Mouse (Mus musculus): Measurements from ENCODE around the gene Mymk. TPM values are rescaled to one million over a fixed set of nuclear protein-coding genes. Genes with fewer than 3 reads are reported as not detected.

Gene Mymk
- total RNA-seq (2023): not detected

GRCm38 (mm10) chr2:27071978-27072377 lies at the start of gene Mymk:
Gene Mymk, minus strand, starts transcription at chr2:27072179.

GRCm38 (mm10) chr2:27079152-27079584 lies 7.2 kb upstream of the Mymk start, which contains the start of gene Adamtsl2:
Gene Adamtsl2, plus strand, starts transcription at chr2:27079379.

GRCm38 (mm10) chr2:27027618-27028436 lies 44.2 kb downstream of the Mymk start, which contains the start of gene Slc2a6:
Gene Slc2a6, minus strand, starts transcription at chr2:27027998.

Other genes starting within 250 kb of the Mymk start
- gene Abo, start 207.2 kb downstream of the Mymk start, total RNA-seq (2023): not detected
- gene Surf6, start 169.3 kb downstream of the Mymk start, total RNA-seq (2023): 10 to 100 TPM; 74.0 to 78.5 TPM
- gene Med22, start 161.5 kb downstream of the Mymk start, total RNA-seq (2023): 10 to 100 TPM; 19.9 to 22.1 TPM
- gene Rpl7a, start 161.4 kb downstream of the Mymk start, total RNA-seq (2023): 100 to 1,000 TPM; 644 to 653 TPM
- 10 to 100 TPM; 53.4 to 54.6 TPM for gene Surf2, start 155.8 kb downstream of the Mymk start, total RNA-seq (2023)
- 10 to 100 TPM; 52.3 to 66.8 TPM for gene Surf1, start 155.6 kb downstream of the Mymk start, total RNA-seq (2023)
- 10 to 100 TPM; 63.6 to 66.3 TPM for gene Surf4, start 138.3 kb downstream of the Mymk start, total RNA-seq (2023)
- not detected for gene Stkld1, start 138.1 kb downstream of the Mymk start, total RNA-seq (2023)
- 10 to 100 TPM; 82.9 to 87.7 TPM for gene Rexo4, start 107.8 kb downstream of the Mymk start, total RNA-seq (2023)
- under 1 TPM; 0.15 to 0.27 TPM for gene Adamts13, start 98.8 kb downstream of the Mymk start, total RNA-seq (2023)
- gene Cacfd1, start 62.3 kb downstream of the Mymk start, total RNA-seq (2023): 10 to 100 TPM; 39.1 to 43.9 TPM
- 10 to 100 TPM in 1 of 2 experiments, 1 to 10 TPM in 1; 9.9 to 10.5 TPM for gene Slc2a6, start 44.2 kb downstream of the Mymk start, total RNA-seq (2023)
- gene Adamtsl2, start 7.2 kb upstream of the Mymk start, total RNA-seq (2023): 1 to 10 TPM; 4.2 to 5.8 TPM
- gene Fam163b, start 70.3 kb upstream of the Mymk start, total RNA-seq (2023): not detected
- gene Dbh, start 93.1 kb upstream of the Mymk start, total RNA-seq (2023): not detected
- under 1 TPM in 1 of 2 experiments, not detected in 1; 0.27 TPM for gene Sardh, start 176.2 kb upstream of the Mymk start, total RNA-seq (2023)

All from B cell, adult 67 days (primary cell).